Mouse (Mus musculus): ENCODE measurements around the gene Psg17. TPM values are rescaled to one million over a fixed set of nuclear protein-coding genes. Genes with fewer than 3 reads are reported as not detected.
"Not testable (repeated sequence)": the region's sequence is repeated elsewhere in the genome, so short reads cannot be mapped to it uniquely, and the experiment has no call there.

Psg17 gene
- polyA plus RNA-seq, 1 experiment = 0.01 TPM

GRCm38 (mm10) chr7:18799129-18799528 lies 22.3 kb downstream of the Psg17 start:
- Histone ChIP-seq H3K36me3 (ENCODE audit: control insufficient read depth, insufficient read depth) (no peaks in the 10 kb centered on the region), H3K4me2 (ENCODE audit: low read depth) (no peak overlapping the region), H3K79me2 (ENCODE audit: control insufficient read depth, insufficient read depth) (no peaks in the 10 kb centered on the region), H3K27me3 (ENCODE audit: control insufficient read depth, insufficient read depth, insufficient read length) (no peaks in the 10 kb centered on the region), H3K4me3 (no peak overlapping the region), H3ac (ENCODE audit: control insufficient read depth, insufficient read length) (no peak overlapping the region)
- TF ChIP-seq E2F4 (IDR thresholded peaks at IDR 0.05; ENCODE audit: insufficient read depth) (no peak), REST (IDR thresholded peaks at IDR 0.05; ENCODE audit: insufficient read depth, insufficient read length) (no peak), MAX (IDR thresholded peaks at IDR 0.05; ENCODE audit: low read depth) (no peak), POLR2A (IDR thresholded peaks at IDR 0.05; ENCODE audit: insufficient read length, low read depth) (no peak), MYOG (IDR thresholded peaks at IDR 0.05; ENCODE audit: control insufficient read depth in 1 of 3, insufficient read depth in 1 of 3, insufficient read length in 2 of 3, low read depth in 2 of 3) (no peak), USF1 (IDR thresholded peaks at IDR 0.05; ENCODE audit: low read depth) (no peak), POLR2AphosphoS2 (IDR thresholded peaks at IDR 0.05; ENCODE audit: insufficient read length, low read depth) (no peak), TCF3 (IDR thresholded peaks at IDR 0.05; ENCODE audit: insufficient read length, low read depth) (no peak)

- Histone ChIP-seq H3ac (ENCODE audit: control insufficient read depth, insufficient read length) (no peak within 1 kb of the TSS), H3K27me3 (ENCODE audit: control insufficient read depth, insufficient read depth, insufficient read length) (no peaks in the 10 kb centered on the region), H3K4me3 (no peak within 1 kb of the TSS), H3K36me3 (ENCODE audit: control insufficient read depth, insufficient read depth) (no peaks in the 10 kb centered on the region), H3K79me2 (ENCODE audit: control insufficient read depth, insufficient read depth) (no peaks in the 10 kb centered on the region), H3K4me2 (ENCODE audit: low read depth) (no peak within 1 kb of the TSS)
- TF ChIP-seq POLR2A (IDR thresholded peaks at IDR 0.05; ENCODE audit: insufficient read length, low read depth) (no peak), MAX (IDR thresholded peaks at IDR 0.05; ENCODE audit: low read depth) (no peak), POLR2AphosphoS2 (IDR thresholded peaks at IDR 0.05; ENCODE audit: insufficient read length, low read depth) (no peak), CEBPB (IDR thresholded peaks at IDR 0.05; ENCODE audit: insufficient read depth, poor library complexity, severe bottlenecking) (no peak), E2F4 (IDR thresholded peaks at IDR 0.05; ENCODE audit: insufficient read depth) (no peak), MYOG (IDR thresholded peaks at IDR 0.05; ENCODE audit: control insufficient read depth in 1 of 3, insufficient read depth in 1 of 3, insufficient read length in 2 of 3, low read depth in 2 of 3) (no peak), TCF12 (IDR thresholded peaks at IDR 0.05; ENCODE audit: insufficient read depth, poor library complexity, severe bottlenecking) (no peak), USF1 (IDR thresholded peaks at IDR 0.05; ENCODE audit: low read depth) (no peak)
These were observed 23.0 kb downstream of the Psg17 start, which contains the start of gene Psg19 for GRCm38 (mm10) chr7:18798420-18798819. Psg19 (minus strand) TSS chr7:18798520.

DNA sequence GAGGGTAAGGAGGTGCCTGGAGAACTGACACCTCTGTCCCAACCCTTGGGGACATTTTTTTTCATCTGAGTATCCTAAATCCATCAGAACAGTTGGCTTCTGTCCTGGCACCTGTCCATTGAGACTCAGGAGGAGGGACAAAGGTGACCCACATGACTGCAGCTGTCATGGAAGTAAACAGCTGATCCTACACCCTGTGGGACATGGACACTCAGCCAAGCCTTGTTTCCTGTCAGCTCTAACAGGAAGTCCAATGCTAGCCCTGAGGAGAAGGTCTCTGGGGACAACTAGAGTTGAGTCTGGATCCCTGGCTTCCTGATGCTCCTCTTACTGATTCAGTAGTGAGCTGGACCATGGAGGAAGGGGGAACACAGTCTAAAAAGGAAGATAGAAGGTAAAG lies 30.7 kb downstream of the Psg17 start:
- H3K27me3 ChIP-seq (ENCODE audit: control insufficient read depth, insufficient read depth, insufficient read length); H3K36me3 ChIP-seq (ENCODE audit: control insufficient read depth, insufficient read depth); H3ac ChIP-seq (ENCODE audit: control insufficient read depth, insufficient read length); H3K4me2 ChIP-seq (ENCODE audit: low read depth); H3K79me2 ChIP-seq (ENCODE audit: control insufficient read depth, insufficient read depth); H3K4me3 ChIP-seq: not testable (repeated sequence)

GRCm38 (mm10) chr7:18781301-18781700 lies 40.1 kb downstream of the Psg17 start:
- H3K27me3 ChIP-seq (ENCODE audit: control insufficient read depth, insufficient read depth, insufficient read length); H3ac ChIP-seq (ENCODE audit: control insufficient read depth, insufficient read length); H3K36me3 ChIP-seq (ENCODE audit: control insufficient read depth, insufficient read depth); H3K4me2 ChIP-seq (ENCODE audit: low read depth); H3K4me3 ChIP-seq; H3K79me2 ChIP-seq (ENCODE audit: control insufficient read depth, insufficient read depth): not testable (repeated sequence)

DNA sequence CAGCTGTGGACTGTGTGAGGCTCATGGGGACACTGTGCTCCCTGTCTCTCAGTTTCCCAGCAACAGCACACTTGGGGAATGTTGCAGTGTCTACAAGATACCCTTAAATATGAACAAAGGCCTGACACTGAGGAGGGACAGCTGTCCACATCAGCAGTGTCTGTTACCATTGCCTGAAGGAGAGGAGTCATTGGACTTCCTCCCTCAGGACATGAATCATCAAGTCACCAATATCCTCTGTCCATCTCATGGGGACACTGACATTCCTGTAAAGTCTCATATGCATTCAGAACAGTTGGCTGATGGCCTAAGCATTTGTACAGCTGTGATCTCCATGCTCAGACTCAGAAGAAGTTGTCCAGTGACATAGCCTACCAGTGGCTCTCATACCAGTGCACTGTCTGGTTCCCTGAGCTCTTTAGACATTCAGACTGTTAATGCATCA lies 42.0 kb downstream of the Psg17 start:
- no peak overlapping the region for H3K4me2 ChIP-seq (ENCODE audit: low read depth)

More for the DNA sequence above, 42.0 kb downstream of the Psg17 start:
- Histone ChIP-seq H3ac (ENCODE audit: control insufficient read depth, insufficient read length) (no peak overlapping the region), H3K4me3 (no peak overlapping the region), H3K27me3 (ENCODE audit: control insufficient read depth, insufficient read depth, insufficient read length) (no peaks in the 10 kb centered on the region), H3K36me3 (ENCODE audit: control insufficient read depth, insufficient read depth) (no peaks in the 10 kb centered on the region), H3K79me2 (ENCODE audit: control insufficient read depth, insufficient read depth) (no peaks in the 10 kb centered on the region)
- TF ChIP-seq USF1 (IDR thresholded peaks at IDR 0.05; ENCODE audit: low read depth) (no peak), POLR2A (IDR thresholded peaks at IDR 0.05; ENCODE audit: insufficient read length, low read depth) (no peak), SRF (IDR thresholded peaks at IDR 0.05; ENCODE audit: control insufficient read depth, insufficient read length, low read depth) (no peak), TCF3 (IDR thresholded peaks at IDR 0.05; ENCODE audit: insufficient read length, low read depth) (no peak), MYOG (IDR thresholded peaks at IDR 0.05; ENCODE audit: control insufficient read depth in 1 of 3, insufficient read depth in 1 of 3, insufficient read length in 2 of 3, low read depth in 2 of 3) (no peak), MAX (IDR thresholded peaks at IDR 0.05; ENCODE audit: low read depth) (no peak), REST (IDR thresholded peaks at IDR 0.05; ENCODE audit: insufficient read depth, insufficient read length) (no peak), TCF12 (IDR thresholded peaks at IDR 0.05; ENCODE audit: insufficient read depth, poor library complexity, severe bottlenecking) (no peak), E2F4 (IDR thresholded peaks at IDR 0.05; ENCODE audit: insufficient read depth) (no peak), CEBPB (IDR thresholded peaks at IDR 0.05; ENCODE audit: insufficient read depth, poor library complexity, severe bottlenecking) (no peak), MYOD1 (IDR thresholded peaks at IDR 0.05; ENCODE audit: control insufficient read depth in 1 of 3, insufficient read length in 2 of 3, low read depth in 2 of 3) (no peak), POLR2AphosphoS2 (IDR thresholded peaks at IDR 0.05; ENCODE audit: insufficient read length, low read depth) (no peak)

Other genes with a start within 250 kb of the Psg17 start
- gene Psg23, start 205.1 kb downstream of the Psg17 start, polyA plus RNA-seq (2012; fragmentation: generic; extraction: Trizol) = not detected
- gene Psg21, start 164.9 kb downstream of the Psg17 start, polyA plus RNA-seq (2012; fragmentation: generic; extraction: Trizol) = not detected
- gene Psg20, start 135.4 kb downstream of the Psg17 start, polyA plus RNA-seq (2012; fragmentation: generic; extraction: Trizol) = not detected
- gene Psg22, start 103.5 kb downstream of the Psg17 start, polyA plus RNA-seq (2012; fragmentation: generic; extraction: Trizol) = not detected
- gene Psg19, start 23.1 kb downstream of the Psg17 start, polyA plus RNA-seq (2012; fragmentation: generic; extraction: Trizol) = not detected
- 0.24 TPM for gene Mill2, start 18.4 kb upstream of the Psg17 start, polyA plus RNA-seq (2012; fragmentation: generic; extraction: Trizol)
- not detected for gene Pglyrp1, start 49.7 kb upstream of the Psg17 start, polyA plus RNA-seq (2012; fragmentation: generic; extraction: Trizol)
- gene Ccdc61, start 88.8 kb upstream of the Psg17 start, polyA plus RNA-seq (2012; fragmentation: generic; extraction: Trizol) = 7.7 TPM
- 0.06 TPM for gene Nova2, start 104.3 kb upstream of the Psg17 start, polyA plus RNA-seq (2012; fragmentation: generic; extraction: Trizol)
- not detected for gene Nanos2, start 165.8 kb upstream of the Psg17 start, polyA plus RNA-seq (2012; fragmentation: generic; extraction: Trizol)
- 10.4 TPM for gene Mypop, start 169.6 kb upstream of the Psg17 start, polyA plus RNA-seq (2012; fragmentation: generic; extraction: Trizol)
- 27.6 TPM for gene Irf2bp1, start 182.4 kb upstream of the Psg17 start, polyA plus RNA-seq (2012; fragmentation: generic; extraction: Trizol)
- 0.12 TPM for gene Foxa3, start 201.9 kb upstream of the Psg17 start, polyA plus RNA-seq (2012; fragmentation: generic; extraction: Trizol)
- gene Sympk, start 202.8 kb upstream of the Psg17 start, polyA plus RNA-seq (2012; fragmentation: generic; extraction: Trizol) = 90.3 TPM
- gene Rsph6a, start 233.1 kb upstream of the Psg17 start, polyA plus RNA-seq (2012; fragmentation: generic; extraction: Trizol) = 0.04 TPM